Mouse (Mus musculus) limb, embryonic 13.5 days (tissue): ENCODE results near the gene Ppy. TPM values are rescaled to one million over a fixed set of nuclear protein-coding genes. Genes with fewer than 3 reads are reported as not detected.

Experiments used
- ATAC-seq: fragments of 200-750 bp; cut with Nextera tagmentation; 2 replicates; pipeline ENCODE4 v1.8.0; 2017; ENCODE audit warnings: low read depth, moderate number of reproducible peaks, moderate TSS enrichment; ENCODE audit not compliant: low FRiP score
- H3K27ac ChIP-seq: fragments of 300-500 bp; sonication (generic); 2 replicates; pipeline ENCODE4 v1.5.1; 2015; ENCODE audit warnings: inconsistent platforms, mild to moderate bottlenecking, moderate library complexity
- H3K27me3 ChIP-seq: fragments of 300-500 bp; sonication (generic); 2 replicates; pipeline ENCODE4 v1.6.1; 2015; ENCODE audit warnings: mild to moderate bottlenecking, inconsistent platforms
- H3K36me3 ChIP-seq: fragments of 300-500 bp; sonication (generic); 2 replicates; pipeline ENCODE4 v1.6.1; 2015; ENCODE audit warnings: inconsistent platforms, mild to moderate bottlenecking, moderate library complexity
- H3K4me1 ChIP-seq: fragments of 300-500 bp; sonication (generic); 2 replicates; pipeline ENCODE4 v1.6.1; 2015; ENCODE audit warnings: inconsistent platforms
- H3K4me2 ChIP-seq: fragments of 300-500 bp; sonication (generic); replicated peaks from 2 replicates; pipeline ENCODE4 v1.6.1; 2015; ENCODE audit warnings: inconsistent platforms, mild to moderate bottlenecking, moderate library complexity
- H3K4me3 ChIP-seq: fragments of 300-500 bp; sonication (generic); 2 replicates; pipeline ENCODE4 v1.5.1; 2015; ENCODE audit warnings: moderate library complexity, mild to moderate bottlenecking, inconsistent platforms
- H3K9ac ChIP-seq: fragments of 300-500 bp; sonication (generic); 2 replicates; pipeline ENCODE4 v1.6.1; 2015; ENCODE audit warnings: mild to moderate bottlenecking, inconsistent platforms
- H3K9me3 ChIP-seq: fragments of 300-500 bp; sonication (generic); 2 replicates; pipeline ENCODE4 v1.6.1; 2016; ENCODE audit warnings: inconsistent platforms
- WGBS: fragments of 180-500 bp; shearing (Covaris S2); methylation state at CpG from one replicate; pipeline ENCODE4 v1.1.7; 2015; 5-methylcytosine and 5-hydroxymethylcytosine counted together
- polyA plus RNA-seq: library from polyadenylated mRNA; unstranded; fragments of >200 nt; fragmentation: Nextera tagmentation; extraction: Ambion mirVana; gene quantifications from 2 replicates; pipeline ENCODE4 v1.2.1, GENCODE M21; 2015

The Ppy gene
- polyA plus RNA-seq, 1 experiment from 2014 or later, result not detected

DNA sequence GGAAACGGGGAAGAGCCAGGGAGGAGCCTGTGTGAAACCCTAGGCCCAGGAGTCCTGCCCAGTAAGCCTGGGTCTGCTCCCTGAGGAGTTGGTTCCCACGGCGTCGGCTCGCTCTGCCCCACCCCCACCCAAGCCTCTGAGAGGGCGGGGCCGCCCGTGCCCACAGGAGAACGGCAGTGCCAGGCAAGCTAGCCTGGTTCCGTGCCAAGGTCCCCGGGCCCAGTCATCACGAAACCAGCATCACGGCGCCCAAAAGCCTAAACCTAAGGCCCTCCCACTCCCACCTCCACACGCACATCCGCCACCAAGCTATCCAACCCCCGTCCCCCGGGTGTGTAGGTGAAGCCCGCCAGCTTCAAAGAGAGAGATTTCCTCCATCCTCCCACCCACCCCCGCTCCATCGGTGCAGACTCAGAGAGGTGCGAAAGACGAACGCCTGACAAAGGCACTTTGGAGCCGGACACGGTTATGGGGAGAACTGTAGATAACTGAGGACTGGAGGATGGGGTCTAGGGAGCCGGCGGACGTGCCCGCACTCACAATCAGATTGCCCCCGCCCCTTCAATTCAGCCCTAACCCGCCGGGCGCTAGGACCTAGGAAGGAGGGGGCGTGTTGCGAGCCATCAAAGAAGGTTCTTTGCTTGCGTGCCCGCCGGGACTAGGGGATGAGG, 13.9 kb downstream of the Ppy start:
- H3K4me1 ChIP-seq, result peaks cover 32% of the 10 kb centered on the region
- under 1% methylated on average over 39 of the region's 39 CpGs for WGBS
- no peaks in the 10 kb centered on the region for H3K9me3 ChIP-seq

GRCm38 (mm10) chr11:102086331-102086730, 14.8 kb downstream of the Ppy start:
- H3K9ac ChIP-seq, result peak overlapping the region; percentile 72; the same call in 1 of the 2 replicates
- H3K9me3 ChIP-seq, result no peaks in the 10 kb centered on the region
- H3K4me2 ChIP-seq, result peak overlapping the region; percentile 91
- peaks cover 41% of the 10 kb centered on the region for H3K4me1 ChIP-seq
- ATAC-seq, result no peak
- no peaks in the 10 kb centered on the region for H3K27me3 ChIP-seq
- H3K36me3 ChIP-seq, result peaks cover 13% of the 10 kb centered on the region
- 11% methylated on average over 3 of the region's 3 CpGs for WGBS
- H3K4me3 ChIP-seq, result peak overlapping the region; percentile 72
- H3K27ac ChIP-seq, result peak overlapping the region; percentile 92

More for the DNA sequence above, 13.9 kb downstream of the Ppy start:
- Histone ChIP-seq H3K4me3 (peak overlapping the region; percentile 72), H3K36me3 (peaks cover 13% of the 10 kb centered on the region), H3K9ac (peak overlapping the region; percentile 72), H3K4me2 (peak overlapping the region; percentile 91), H3K27ac (peak overlapping the region; percentile 92), H3K27me3 (no peaks in the 10 kb centered on the region)
- ATAC-seq, result peak; percentile 62

GRCm38 (mm10) chr11:102084159-102084558, 17.0 kb downstream of the Ppy start:
- 26% methylated on average over 7 of the region's 7 CpGs for WGBS
- Histone ChIP-seq H3K4me1 (peaks cover 32% of the 10 kb centered on the region), H3K4me2 (no peak overlapping the region), H3K36me3 (peaks cover 23% of the 10 kb centered on the region), H3K27me3 (no peaks in the 10 kb centered on the region), H3K4me3 (no peak overlapping the region), H3K27ac (no peak overlapping the region), H3K9ac (no peak overlapping the region), H3K9me3 (no peaks in the 10 kb centered on the region)
- no peak for ATAC-seq

DNA sequence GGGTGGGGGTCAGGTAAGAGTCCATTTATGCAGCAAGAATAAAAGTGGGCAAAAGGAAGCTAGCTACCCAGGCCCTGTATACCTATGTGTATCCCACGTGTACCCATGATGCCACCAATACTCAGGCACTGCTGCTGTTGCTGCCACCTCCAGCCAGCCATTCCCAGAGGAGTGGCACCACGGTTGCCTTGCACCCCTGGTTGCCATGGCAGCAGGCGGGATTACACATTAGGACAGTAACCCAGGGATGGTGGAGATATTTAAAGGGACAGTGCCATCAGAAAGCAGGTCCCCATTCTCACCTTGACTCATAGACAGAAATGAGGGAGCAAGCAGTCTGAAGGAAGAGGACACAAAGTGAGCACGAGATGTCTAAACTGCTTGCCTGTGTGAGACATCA, 17.9 kb downstream of the Ppy start:
- Histone ChIP-seq H3K4me1 (peaks cover 32% of the 10 kb centered on the region), H3K9ac (no peak overlapping the region), H3K4me3 (no peak overlapping the region), H3K27me3 (no peaks in the 10 kb centered on the region), H3K9me3 (no peaks in the 10 kb centered on the region), H3K36me3 (peaks cover 30% of the 10 kb centered on the region), H3K4me2 (no peak overlapping the region; the same call in 1 of the 2 replicates), H3K27ac (no peak overlapping the region)
- WGBS, result 58% methylated on average over 4 of the region's 4 CpGs
- no peak for ATAC-seq

DNA sequence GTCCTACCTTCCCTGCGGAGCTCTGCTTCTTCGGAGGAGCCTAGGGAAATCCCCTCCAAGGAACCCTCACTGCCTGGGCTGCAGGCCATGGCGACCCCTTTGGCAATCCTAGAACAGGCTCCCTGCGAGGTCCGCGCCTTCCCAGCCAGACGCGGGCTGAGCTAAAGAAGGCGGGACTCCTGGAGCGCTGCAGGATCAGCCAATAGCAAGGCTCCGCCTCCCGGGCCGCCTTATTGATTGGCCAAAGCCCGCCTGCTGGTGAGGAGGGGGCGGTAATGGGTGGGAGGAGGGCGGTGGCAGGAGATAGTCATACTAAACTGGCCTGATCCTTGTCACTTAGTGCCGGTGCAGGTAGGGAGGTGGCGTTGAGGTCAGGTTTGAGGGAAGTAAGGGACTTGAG, 18.8 kb downstream of the Ppy start:
- peak; percentile 88 for ATAC-seq
- peaks cover 32% of the 10 kb centered on the region for H3K4me1 ChIP-seq

GRCm38 (mm10) chr11:102073722-102074121, 27.4 kb downstream of the Ppy start:
- H3K36me3 ChIP-seq, result peaks cover 32% of the 10 kb centered on the region; the same call in 1 of the 2 replicates
- no peak for ATAC-seq
- H3K27me3 ChIP-seq, result peaks cover 11% of the 10 kb centered on the region; the same call in 1 of the 2 replicates
- H3K9me3 ChIP-seq, result no peaks in the 10 kb centered on the region
- no peak overlapping the region for H3K27ac ChIP-seq
- no peak overlapping the region for H3K9ac ChIP-seq
- no peak overlapping the region for H3K4me3 ChIP-seq
- H3K4me2 ChIP-seq, result no peak overlapping the region
- H3K4me1 ChIP-seq, result 0 out of 2 replicates have a peak, but pooled peaks cover 6% of the 10 kb centered on the region
- WGBS, result 81% methylated on average over 14 of the region's 14 CpGs

More for the DNA sequence above, 18.8 kb downstream of the Ppy start:
- Histone ChIP-seq H3K27ac (no peak overlapping the region), H3K36me3 (peaks cover 37% of the 10 kb centered on the region), H3K27me3 (no peaks in the 10 kb centered on the region), H3K9ac (peak overlapping the region; percentile 63), H3K4me2 (peak overlapping the region; percentile 89), H3K4me3 (peak overlapping the region; percentile 48), H3K9me3 (no peaks in the 10 kb centered on the region)
- under 1% methylated on average over 18 of the region's 18 CpGs for WGBS

GRCm38 (mm10) chr11:102072729-102073128, 28.4 kb downstream of the Ppy start:
- no peak for ATAC-seq
- WGBS, result 77% methylated on average over 5 of the region's 5 CpGs
- H3K4me2 ChIP-seq, result no peak overlapping the region

DNA sequence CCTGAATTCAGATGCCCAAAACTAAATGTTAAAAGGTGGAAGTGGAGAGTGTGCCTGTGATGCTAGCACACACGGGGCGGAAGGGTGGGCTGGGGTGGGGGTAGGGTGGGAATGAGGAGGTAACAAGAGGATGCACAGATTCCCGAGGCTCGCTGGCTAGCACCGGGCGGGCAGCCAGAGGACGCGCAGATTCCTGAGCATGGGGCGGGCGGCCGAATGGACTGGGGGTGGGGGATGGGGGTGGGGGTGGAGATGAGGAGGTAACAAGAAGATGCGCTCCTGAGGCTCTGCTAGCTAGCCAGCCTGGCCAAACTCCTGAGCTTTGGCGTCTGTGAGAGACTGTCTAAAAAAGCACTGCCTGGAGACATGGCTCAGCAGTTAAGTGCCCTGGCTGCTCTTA, 30.7 kb downstream of the Ppy start:
- Histone ChIP-seq H3K27ac (no peak overlapping the region), H3K9me3 (no peaks in the 10 kb centered on the region), H3K4me1 (peaks cover 15% of the 10 kb centered on the region), H3K9ac (no peak overlapping the region), H3K4me2 (peak overlapping the region; percentile 38), H3K36me3 (peaks cover 11% of the 10 kb centered on the region; the same call in 1 of the 2 replicates), H3K4me3 (no peak overlapping the region), H3K27me3 (peaks cover 11% of the 10 kb centered on the region; the same call in 1 of the 2 replicates)
- ATAC-seq, result peak; percentile 66
- 4% methylated on average over 13 of the region's 13 CpGs for WGBS

More at GRCm38 (mm10) chr11:102072729-102073128, 28.4 kb downstream of the Ppy start:
- Histone ChIP-seq H3K27ac (no peak overlapping the region), H3K36me3 (peaks cover 23% of the 10 kb centered on the region; the same call in 1 of the 2 replicates), H3K9me3 (no peaks in the 10 kb centered on the region), H3K9ac (no peak overlapping the region), H3K4me1 (peaks cover 11% of the 10 kb centered on the region; the same call in 1 of the 2 replicates), H3K4me3 (no peak overlapping the region), H3K27me3 (peaks cover 11% of the 10 kb centered on the region; the same call in 1 of the 2 replicates)

DNA sequence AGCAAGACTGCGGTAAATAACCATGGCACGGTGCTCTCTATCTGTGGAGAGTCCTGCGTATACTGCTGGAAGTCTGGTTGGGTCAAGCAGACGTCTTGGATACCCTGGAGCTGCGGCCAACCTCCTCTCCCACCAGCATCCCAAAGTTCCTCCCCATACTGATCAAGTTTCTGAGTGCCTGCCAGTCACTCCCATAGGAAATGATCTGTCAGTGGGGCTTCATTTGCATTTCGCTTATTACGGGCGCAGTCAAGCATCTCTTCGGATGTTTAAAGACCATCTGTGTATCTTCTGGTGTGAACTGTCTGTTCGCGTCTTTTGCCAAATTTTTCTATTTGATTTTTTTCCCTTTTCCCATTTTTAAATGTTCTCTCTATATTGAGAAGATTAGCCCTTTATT, 31.5 kb downstream of the Ppy start:
- ATAC-seq, result no peak
- Histone ChIP-seq H3K27ac (no peak overlapping the region), H3K36me3 (0 out of 2 replicates have a peak, but pooled peaks cover 3% of the 10 kb centered on the region), H3K27me3 (peaks cover 11% of the 10 kb centered on the region; the same call in 1 of the 2 replicates), H3K4me2 (no peak overlapping the region), H3K4me3 (no peak overlapping the region), H3K9me3 (no peaks in the 10 kb centered on the region), H3K9ac (no peak overlapping the region), H3K4me1 (peaks cover 15% of the 10 kb centered on the region)
- WGBS, result 54% methylated on average over 11 of the region's 11 CpGs

DNA sequence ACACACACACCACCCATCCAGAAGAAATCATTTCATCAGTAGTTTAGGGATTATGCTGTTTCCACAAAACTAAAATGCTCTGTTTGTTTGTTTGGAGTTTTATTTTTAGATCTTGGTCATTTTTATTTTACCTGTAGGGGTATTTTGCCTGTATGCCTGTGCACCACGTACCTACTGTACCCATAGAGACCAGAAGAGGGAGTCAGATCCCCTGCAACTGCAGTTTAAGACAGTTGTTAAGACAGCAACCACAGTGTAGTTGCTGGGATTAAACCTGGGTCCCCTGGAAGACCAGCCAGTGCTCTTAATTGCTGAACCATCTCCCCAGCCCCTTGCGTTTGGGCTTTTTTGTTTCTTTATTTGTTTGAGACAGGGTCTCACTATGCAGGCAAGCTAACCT, 32.1 kb downstream of the Ppy start:
- H3K27ac ChIP-seq, result no peak overlapping the region
- H3K36me3 ChIP-seq, result peaks cover 3% of the 10 kb centered on the region
- peaks cover 15% of the 10 kb centered on the region for H3K4me1 ChIP-seq
- no peak for ATAC-seq
- WGBS, result 36% methylated on average over 2 of the region's 2 CpGs
- H3K27me3 ChIP-seq, result peaks cover 11% of the 10 kb centered on the region; the same call in 1 of the 2 replicates
- no peak overlapping the region for H3K9ac ChIP-seq
- H3K9me3 ChIP-seq, result no peaks in the 10 kb centered on the region
- H3K4me2 ChIP-seq, result no peak overlapping the region
- H3K4me3 ChIP-seq, result no peak overlapping the region

- Histone ChIP-seq H3K36me3 (peaks cover 35% of the 10 kb centered on the region), H3K27ac (no peak overlapping the region), H3K4me3 (no peak overlapping the region), H3K4me2 (no peak overlapping the region), H3K27me3 (peaks cover 17% of the 10 kb centered on the region), H3K4me1 (peaks cover 9% of the 10 kb centered on the region), H3K9me3 (no peaks in the 10 kb centered on the region), H3K9ac (no peak overlapping the region)
- 58% methylated on average over 13 of the region's 13 CpGs for WGBS
- ATAC-seq, result no peak
Measured at GRCm38 (mm10) chr11:102063076-102063475, 38.0 kb downstream of the Ppy start.

GRCm38 (mm10) chr11:102061941-102062473, 39.1 kb downstream of the Ppy start:
- H3K27me3 ChIP-seq, result peaks cover 17% of the 10 kb centered on the region
- H3K36me3 ChIP-seq, result peaks cover 39% of the 10 kb centered on the region
- H3K4me2 ChIP-seq, result no peak overlapping the region
- peaks cover 4% of the 10 kb centered on the region; the same call in 1 of the 2 replicates for H3K4me1 ChIP-seq
- no peaks in the 10 kb centered on the region for H3K9me3 ChIP-seq
- WGBS, result 24% methylated on average over 16 of the region's 16 CpGs
- no peak overlapping the region for H3K27ac ChIP-seq
- ATAC-seq, result no peak
- H3K9ac ChIP-seq, result no peak overlapping the region
- no peak overlapping the region for H3K4me3 ChIP-seq
